Mouse (Mus musculus) embryo, embryonic 11 days (tissue): ENCODE results near the gene Tnfrsf11a.

Source experiments
- DNase-seq: peaks from one replicate; pipeline ENCODE4 v3.0.0-alpha.2; 2015

Gene Tnfrsf11a

DNA sequence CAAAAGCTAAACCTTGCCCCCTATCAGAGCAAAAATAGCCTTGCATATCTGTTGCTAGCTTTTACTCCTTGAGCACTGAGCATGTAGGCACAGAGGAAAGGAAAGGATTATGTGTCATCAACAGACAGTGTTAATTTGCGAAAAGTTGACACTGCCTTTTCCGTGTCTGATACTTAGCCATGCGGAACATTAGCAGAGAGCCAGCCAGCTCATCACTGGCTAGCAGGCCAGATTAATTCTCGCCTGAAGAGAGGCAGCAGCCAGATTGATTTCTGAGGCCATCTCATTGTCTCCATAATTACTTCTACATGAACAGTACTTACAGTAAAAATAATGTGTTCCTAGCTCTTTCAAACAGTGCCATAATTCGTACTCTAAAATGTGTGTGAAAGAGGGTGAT lies 48.7 kb downstream of the Tnfrsf11a start:
- DNase-seq = no peak

DNA sequence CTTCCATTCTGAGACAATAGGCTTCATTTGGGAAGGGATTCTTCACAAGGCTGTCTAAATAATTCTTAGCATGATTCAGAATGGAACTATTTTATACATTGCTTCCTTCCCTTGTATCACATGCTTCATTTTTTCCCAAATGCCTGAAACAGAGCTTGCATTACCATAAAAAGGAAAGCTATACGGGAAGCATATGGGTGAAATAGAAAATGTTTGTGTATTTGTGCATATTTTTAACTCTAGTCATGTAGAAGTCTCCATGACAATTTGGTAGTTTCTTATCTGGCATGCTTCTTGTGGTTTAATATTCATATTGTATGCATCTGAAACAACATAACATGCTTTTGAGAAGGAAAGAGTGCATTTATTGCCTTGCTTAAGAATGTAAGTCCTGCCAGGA lies 52.3 kb downstream of the Tnfrsf11a start:
- DNase-seq = no peak

DNA sequence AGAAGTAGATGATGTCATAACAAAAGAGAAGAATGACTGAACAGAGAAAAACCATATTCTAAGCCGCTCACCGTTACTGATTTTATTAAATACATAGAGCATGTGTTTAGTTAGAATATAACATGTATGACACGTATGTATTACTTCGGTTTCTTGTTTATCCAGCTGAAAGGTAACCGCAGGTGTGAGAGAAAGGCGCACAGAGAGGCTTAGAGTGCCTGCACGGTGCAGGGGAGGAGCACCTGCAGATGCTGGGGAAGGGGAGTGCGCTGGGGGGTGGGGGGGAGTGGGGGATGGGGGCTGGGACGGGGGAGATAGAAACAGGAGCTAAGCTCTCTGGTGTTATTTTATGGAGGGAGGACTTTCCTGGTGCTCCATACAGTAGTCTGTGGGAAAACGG lies 62.4 kb downstream of the Tnfrsf11a start:
- DNase-seq = no peak

DNA sequence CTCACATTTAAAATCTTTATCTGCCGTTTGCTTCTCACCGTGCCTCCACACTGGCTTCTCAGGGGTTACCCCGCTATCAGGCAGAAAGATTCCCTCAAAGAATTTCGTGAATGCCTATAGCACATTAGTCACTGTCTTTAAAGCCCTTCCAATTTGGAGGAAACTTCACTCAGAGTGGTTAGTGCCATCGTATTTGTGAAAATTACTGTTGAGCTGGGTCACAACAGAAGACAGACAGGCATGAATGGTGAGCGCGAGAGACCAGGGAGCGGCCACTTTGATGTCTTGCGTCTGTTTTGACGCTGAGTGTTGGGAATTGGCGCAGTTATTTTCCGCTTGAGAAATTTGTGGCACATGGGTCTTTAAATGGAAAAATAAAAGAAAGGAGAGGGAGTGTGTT lies 62.9 kb downstream of the Tnfrsf11a start:
- DNase-seq = peak; percentile 67

DNA sequence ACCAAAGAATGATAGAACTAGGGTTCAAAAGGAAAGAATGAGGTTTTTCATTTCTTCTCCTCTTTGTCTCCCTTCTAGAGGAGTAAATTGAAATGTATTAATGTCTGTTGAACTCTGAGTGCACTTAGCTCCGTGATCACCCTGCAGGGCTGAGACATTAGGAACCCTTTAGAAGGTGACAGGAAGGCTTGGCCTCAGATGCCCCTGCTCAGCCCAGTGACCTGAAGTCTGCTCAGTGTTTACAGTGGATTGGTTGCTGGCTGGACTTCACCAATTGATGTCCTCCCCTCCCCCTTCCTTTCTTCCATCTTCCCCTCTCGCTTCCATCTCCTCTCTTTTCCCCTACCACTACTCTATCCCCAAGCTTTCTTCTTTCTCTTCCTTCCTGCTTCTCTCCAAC lies 63.3 kb downstream of the Tnfrsf11a start:
- no peak for DNase-seq

DNA sequence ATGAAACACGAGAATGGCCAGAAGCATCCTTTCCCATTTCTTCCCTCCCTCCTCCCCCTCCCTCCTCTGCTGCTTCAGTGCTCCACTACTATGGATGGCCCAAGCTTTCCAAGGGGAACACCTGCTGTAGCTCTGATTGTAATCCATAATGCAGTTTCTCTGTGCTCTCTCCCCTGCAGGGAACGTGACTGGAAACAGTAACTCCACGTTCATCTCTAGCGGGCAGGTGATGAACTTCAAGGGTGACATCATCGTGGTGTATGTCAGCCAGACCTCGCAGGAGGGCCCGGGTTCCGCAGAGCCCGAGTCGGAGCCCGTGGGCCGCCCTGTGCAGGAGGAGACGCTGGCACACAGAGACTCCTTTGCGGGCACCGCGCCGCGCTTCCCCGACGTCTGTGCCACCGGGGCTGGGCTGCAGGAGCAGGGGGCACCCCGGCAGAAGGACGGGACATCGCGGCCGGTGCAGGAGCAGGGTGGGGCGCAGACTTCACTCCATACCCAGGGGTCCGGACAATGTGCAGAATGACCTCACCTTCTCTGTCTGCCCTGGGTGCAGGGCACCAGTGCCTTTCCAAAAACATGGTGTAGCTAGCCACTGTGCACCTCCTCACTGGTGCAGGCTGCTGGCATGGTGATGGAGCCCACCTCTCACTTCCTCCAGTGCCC lies 64.0 kb downstream of the Tnfrsf11a start:
- DNase-seq = peak; percentile 13

DNA sequence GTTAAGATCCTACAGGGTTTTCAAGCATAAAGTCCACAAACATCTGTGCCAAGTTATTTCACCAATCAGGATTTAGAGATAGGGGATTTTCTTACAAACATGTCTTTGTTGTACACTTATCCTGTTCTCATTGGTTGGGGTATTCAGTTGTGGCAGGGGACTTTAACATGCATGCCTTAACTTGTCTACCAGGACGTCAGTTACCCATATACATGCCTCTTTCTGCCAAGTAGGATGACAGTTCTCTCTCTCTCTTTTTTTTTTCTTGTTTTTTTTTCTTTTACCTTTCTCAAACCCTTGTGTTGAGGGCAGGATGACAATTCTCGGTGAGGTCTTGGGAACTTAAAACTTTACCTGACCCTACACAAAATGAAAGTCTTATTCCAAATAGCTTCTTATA lies 65.9 kb downstream of the Tnfrsf11a start:
- DNase-seq = no peak

DNA sequence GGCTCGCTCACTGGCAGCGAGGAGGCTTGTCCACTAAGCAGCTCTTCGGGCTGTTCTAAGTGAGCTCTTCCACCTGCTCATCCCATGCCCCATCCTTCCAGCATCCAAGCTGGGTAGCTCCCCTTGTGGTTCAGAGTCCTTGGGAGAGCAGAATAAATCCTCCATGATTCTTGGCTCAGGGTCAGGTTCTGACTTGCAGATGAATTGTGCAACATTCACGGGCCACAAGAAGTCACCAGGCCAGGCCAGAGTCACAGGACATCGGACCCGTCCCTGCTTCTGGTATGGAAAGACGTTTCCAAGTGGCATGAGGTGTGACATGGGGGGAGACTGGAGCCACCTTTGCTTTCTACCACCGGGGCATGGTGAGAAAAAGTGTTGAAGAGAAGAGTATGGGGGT lies 68.3 kb downstream of the Tnfrsf11a start:
- no peak for DNase-seq

DNA sequence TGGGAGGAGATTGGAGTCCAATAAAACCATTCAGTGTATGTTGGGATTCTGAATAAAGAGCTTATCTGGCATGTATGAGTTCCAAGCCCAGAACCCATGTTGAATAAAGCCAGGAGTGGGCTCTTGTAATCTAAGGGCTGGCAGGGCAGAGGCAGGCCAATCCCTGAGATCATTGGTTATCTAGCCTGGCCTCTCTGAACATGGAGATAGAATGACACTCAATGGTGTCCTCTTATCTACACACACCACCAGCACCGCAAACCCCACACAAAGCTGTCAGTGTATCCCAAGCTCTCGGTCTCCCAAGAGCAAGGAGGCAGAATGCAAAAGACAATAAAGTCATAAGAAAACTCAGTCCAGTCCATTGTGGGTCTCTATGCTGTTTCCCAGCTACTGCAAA lies 70.8 kb downstream of the Tnfrsf11a start:
- no peak for DNase-seq

DNA sequence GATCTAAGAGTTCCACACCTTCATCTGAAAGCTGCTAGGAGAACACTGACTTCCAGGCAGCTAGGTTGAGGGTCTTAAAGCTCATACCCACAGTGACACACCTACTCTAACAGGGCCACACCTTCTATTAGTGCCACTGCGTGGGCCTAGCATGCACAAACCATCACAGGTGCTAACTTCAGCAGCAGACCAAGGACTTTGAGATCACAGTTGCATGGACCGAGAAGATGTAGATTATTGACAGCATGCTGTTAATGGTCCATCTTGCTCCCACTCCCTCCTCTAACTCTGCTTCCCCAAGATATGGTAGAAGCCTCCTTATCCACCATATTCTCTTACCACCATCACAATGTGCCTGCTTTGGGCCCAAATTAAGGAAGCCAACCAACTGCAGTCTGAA lies 79.2 kb downstream of the Tnfrsf11a start:
- no peak for DNase-seq

DNA sequence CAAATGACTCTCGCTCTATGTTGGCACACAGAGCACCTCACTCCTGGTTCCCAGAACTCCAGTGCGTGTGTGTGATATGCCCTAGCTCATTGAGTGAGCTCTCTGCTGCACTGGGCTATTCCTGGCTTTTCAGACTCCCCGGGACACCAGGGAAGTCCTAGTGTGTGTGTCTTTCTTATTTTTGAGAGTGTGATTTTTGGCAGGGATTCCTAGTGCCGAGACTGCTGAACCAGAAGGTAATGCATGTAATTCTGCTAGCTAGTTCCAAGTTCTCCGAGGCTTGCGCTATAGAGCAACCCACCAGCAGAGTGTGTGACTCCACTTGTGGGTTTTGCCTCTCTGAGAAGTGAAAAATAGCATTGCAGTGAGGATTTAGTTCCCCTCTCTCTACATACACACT lies 96.1 kb downstream of the Tnfrsf11a start:
- no peak for DNase-seq

DNA sequence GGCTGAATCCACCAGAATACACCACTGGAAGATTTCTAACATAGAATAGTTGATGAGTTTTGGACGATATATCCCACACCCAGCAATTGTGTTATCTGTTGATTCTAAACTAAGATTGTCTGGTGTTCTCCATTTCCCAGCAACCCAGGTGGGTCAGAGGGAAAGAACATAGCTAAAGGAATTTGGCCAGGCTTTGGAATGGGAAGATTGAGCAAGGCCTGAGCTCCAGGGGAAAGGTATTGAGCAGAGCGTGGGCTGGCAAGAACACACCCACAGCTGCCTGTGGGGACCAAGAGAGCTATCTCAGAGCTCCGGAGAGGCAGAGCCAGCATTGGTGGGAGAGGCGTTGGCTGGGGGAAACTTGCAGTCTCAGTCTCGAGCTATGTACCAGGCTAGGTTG lies 97.3 kb downstream of the Tnfrsf11a start:
- no peak for DNase-seq

DNA sequence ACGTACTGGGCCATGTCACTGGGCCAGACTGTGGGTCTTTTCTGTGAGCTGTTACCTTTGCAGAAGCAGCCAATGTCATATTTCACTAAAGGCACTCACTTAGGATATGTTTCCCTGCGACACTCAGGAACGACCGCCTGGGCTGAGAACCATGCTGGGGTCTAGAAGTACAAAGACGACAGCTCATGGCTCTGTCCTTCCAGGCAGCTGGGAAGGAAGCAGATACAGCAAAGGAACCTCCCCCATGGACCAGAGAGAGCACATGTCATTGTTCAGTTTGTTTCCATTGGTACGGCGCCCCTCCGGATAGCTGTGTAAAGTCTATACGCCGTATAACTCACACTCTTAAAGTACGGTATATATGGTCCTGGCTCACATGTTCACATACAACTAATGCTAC lies 97.9 kb downstream of the Tnfrsf11a start:
- no peak for DNase-seq

DNA sequence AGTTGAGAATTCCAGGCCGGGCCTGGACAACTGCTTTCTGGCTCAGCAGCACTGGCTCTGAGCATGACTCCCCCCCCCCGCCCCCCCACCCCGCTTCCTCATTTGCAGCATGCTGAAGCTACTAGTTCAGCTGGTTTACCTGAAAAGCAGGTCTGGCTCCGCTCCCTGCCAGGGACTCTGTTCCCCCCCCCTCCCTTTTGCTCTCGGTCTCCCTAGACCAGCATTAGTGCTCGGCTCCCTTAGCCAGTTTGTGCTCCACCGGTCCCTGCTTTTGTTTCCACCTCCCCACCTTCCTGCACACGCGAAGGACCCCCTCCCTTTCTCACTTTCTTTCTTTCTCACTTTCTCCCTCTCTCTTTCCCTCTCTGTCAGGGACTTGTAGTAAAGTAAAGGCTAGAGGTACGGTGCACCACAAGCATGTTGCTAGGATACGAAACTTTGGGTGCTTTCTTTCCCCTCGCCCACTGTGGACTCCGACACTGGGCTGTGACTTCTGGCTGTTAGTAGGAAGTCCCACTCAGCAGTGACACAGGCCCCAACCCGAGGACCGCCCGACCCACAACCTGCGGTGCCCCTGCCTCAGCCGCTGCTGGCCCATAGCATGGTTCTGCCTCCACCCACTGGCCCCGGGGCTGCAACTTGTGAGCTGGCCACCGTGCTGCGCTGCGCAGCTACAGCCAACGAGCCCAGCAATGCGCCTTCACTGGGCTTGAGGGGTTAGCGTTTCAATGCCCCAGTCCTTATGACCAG lies 100.2 kb downstream of the Tnfrsf11a start:
- DNase-seq = peak; percentile 75

DNA sequence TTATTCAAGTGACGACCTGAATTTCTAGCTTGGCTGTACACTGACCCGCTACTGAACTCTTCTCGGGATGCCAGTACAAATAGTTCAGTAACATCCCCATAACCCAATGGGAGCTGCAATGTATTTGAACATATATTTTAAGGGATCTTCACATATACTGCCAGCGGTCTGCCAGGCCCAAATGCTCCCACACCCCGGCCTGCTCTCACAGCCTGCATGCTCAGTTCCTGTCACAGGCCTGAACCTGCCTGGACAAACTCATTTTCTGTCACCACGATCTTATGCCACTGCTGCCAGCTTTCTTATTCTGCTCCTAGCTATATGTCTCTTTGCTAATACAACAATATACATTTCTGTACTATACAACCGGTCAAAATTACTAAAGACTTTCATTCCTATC lies 100.9 kb downstream of the Tnfrsf11a start:
- no peak for DNase-seq

DNA sequence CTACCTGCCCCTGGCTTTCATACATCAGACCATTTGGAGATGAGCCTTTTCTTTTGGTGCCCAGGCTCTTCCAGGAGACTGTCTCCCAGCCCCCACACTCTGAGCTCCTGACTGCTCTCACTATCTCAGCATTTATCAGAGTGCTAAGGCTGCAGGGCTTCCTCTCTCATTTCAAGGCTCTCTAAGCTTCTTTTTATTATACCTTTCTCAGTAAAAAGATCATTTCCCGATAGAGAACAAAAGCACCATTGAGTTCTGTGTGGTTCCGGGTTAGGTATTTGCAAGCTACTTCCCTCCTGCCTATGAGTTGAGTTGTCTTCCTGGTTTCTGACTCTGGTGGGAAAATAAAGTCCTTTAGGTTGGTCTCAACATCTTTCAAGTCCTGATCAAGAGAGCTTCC lies 103.0 kb downstream of the Tnfrsf11a start:
- DNase-seq = no peak

DNA sequence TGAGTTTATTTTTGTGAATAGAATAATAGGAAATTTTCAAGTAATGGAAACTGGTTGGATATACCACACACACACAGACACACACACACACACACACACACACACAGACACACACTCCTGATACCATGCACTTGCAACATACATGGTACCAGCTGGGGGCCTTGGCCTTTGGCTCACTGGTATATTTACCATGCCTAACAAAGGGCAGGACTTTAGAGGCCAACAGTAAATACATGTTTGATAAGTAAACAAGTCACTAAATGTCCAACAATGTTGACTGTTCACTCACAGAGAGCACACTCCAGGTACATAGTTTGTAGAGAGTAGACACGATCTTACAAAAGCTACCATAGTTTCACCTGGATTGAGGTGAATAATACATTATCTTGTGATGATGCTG lies 104.6 kb downstream of the Tnfrsf11a start:
- no peak for DNase-seq

DNA sequence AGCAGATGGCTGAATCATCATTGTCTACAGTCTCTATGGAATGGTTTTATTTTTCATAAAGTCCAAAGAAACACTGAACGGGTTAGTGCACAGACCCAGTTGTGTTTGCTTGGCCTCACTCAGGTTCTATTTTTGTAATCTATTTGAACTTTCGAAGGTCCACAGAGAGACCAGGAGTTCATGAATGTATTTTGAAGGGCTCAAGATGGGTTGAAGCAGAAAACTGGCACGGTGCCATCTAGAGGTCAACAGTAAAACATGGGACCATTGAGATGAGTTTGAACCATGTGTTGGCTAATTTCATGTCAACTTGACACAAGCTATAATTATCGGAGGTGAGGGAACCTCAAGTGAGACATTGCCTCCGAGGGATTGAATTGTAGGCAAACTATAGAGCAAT lies 105.1 kb downstream of the Tnfrsf11a start:
- no peak for DNase-seq

DNA sequence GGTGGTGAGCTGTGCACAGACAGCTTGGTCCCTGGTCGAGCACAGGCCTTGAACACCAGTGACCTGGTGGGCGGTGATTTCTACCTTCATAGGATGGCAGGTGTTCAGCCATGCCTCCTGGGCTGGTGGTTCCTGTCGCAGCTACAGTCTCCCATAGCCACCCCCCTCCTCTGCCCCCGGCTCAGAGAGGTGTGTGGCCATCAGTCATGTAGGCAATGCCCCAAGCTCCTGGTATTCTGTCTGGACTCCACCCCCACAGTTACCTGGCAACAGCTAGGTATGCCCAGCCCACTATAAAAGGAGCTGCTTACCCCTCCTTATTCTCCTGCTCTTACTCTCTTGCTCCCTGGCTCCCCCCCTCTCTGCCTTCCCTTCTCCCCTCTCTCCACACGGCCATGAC lies 105.8 kb downstream of the Tnfrsf11a start:
- DNase-seq = no peak

DNA sequence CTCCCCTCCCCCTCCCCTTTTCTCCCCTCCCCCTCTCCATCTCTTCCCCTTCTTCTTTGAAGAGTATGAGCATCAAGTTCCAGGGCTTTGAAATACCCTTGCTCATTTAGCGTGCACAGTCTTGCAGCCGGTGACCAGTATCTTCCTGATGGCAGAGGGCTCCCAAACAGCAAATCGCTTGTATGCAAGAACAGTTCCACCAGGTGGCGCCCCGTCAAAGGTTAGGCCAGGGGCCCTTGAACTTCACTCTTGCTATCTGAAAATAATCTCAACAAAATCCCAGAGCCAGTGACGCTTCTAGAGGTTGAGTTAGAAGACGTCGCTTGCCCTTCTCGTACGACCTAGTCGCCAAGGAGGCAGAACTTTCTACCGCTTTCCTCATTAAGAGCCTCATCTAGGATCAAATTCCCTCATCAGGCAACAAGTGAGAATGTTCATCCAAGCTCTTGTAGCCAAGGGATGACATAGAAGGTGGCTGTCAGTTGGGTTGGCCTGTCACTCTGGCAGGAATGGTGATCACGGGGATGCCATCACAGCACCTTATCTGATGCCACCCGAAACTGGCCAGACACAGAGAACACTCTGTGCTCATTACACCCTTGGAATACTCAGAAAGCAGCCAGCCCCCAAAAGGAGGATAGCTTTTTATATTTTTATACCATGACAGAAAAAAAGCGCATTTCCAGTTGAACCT lies 110.7 kb downstream of the Tnfrsf11a start:
- DNase-seq = peak; percentile 92

DNA sequence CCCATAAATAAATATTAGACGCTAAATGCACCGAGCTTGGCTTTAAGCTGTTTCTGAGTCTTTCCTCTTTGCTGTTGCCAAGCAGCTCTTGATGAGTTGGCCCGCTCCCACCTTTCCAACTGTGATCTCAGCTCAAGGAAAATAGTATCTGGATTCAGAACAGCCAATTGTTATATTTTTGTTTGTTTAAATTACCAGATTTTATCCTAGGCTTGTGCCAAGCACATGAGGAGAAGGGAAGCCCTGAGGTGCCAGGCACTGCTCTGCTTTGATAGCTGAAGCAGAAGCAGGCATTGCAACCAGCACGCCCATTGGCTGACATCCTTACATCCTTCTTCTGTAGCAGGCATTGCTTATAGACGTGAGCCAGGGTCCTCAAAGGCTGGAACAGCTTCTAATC lies 114.5 kb downstream of the Tnfrsf11a start:
- no peak for DNase-seq
